In the genomic region with DNA sequence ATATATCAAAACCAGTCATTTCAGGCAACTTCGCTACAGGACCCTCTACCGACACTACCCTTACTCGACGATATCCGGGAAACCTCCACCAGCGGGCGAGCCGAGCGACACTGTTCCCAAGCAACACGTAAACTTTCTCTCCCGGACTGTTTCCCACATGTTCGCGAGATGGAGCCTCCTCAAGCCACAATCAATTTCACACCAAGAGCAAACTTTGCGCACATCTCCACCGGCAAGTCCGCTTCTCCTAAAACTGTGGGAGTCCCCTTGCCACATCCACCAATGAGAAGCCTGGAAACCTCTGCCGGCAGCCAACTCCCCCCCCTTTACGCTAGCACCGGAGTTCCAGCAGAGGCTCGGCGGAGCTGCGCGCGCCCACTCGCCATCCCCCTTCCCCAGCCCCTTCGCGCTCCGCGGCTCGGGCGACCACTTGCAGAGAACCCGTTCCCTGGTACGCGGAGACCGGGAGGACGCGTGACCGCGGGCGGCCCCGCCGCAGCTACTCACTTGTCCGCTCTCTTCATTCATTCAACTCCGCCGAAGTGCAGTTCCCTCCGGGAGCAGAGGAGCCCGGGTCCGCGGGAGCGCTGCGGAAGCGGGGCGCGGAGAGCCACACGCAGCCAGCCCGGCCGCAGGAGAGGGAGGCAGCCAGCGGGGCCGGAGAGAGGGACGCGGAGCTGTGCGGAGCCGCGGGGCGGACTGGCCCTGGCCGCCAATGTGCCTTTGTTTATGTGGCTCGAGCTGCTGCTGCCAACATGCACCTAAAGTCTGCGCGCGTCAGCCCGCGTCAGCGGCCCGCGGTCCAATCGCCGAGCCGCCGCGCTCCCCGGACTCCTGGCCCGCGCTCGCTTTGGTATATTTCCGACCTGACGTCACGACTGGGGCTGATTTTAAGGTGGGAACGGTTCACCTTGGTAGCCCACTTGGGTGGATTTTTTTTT, we compare ENCODE assay signal across 8 mouse cellular contexts. TPM values are rescaled to one million over a fixed set of nuclear protein-coding genes. Genes with fewer than 3 reads are reported as not detected.
DNase-seq lines count a peak whose midpoint lies in the region; ATAC-seq and TF ChIP-seq lines count a peak whose summit lies in the region.

No protein-coding gene starts in this region.

- TF ChIP-seq CTCF in C2C12 (IDR thresholded peaks at IDR 0.05; ENCODE audit: control insufficient read depth, insufficient read depth, insufficient read length), result no peak
- no peak for TF ChIP-seq CTCF in bone marrow, adult 2 months (IDR thresholded peaks at IDR 0.05; ENCODE audit: control insufficient read depth, insufficient read depth, low read length)

- no peaks in the 10 kb centered on the region for H3K4me1 ChIP-seq in bone marrow, adult 2 months (ENCODE audit: control insufficient read depth, insufficient read depth, low read length)
- H3K4me1 ChIP-seq in forebrain, embryonic 11.5 days (replicated peaks; ENCODE audit: control insufficient read depth, insufficient read depth, low read length), result peaks cover 17% of the 10 kb centered on the region
- peaks cover 5% of the 10 kb centered on the region; the same call in 1 of the 2 replicates for H3K4me1 ChIP-seq in heart, embryonic 16.5 days (ENCODE audit: control insufficient read depth, insufficient read depth, low read length)
- peaks cover 13% of the 10 kb centered on the region for H3K4me1 ChIP-seq in liver, embryonic 16.5 days (ENCODE audit: control insufficient read depth, low read depth, low read length)
- peaks cover 36% of the 10 kb centered on the region for H3K4me1 ChIP-seq in neural tube, embryonic 12.5 days

- peak overlapping the region; percentile 51 for H3K4me3 ChIP-seq in C2C12 (ENCODE audit: insufficient read depth, poor library complexity, severe bottlenecking)
- peak overlapping the region; percentile 52 for H3K4me3 ChIP-seq in bone marrow, adult 2 months (replicated peaks; ENCODE audit: control insufficient read depth, low read depth, low read length)
- H3K4me3 ChIP-seq in forebrain, embryonic 11.5 days (ENCODE audit: low read depth, low read length), result peak overlapping the region; percentile 75
- H3K4me3 ChIP-seq in heart, embryonic 16.5 days (ENCODE audit: low read length), result peak overlapping the region; percentile 90
- peak overlapping the region; percentile 69 for H3K4me3 ChIP-seq in liver, embryonic 16.5 days (ENCODE audit: low read depth, low read length)
- H3K4me3 ChIP-seq in neural tube, embryonic 12.5 days, result peak overlapping the region; percentile 79

- H3K79me3 ChIP-seq in C2C12 (ENCODE audit: low read depth), result peaks cover 20% of the 10 kb centered on the region

- H3K27me3 ChIP-seq in C2C12 (ENCODE audit: control insufficient read depth, insufficient read depth, insufficient read length), result no peaks in the 10 kb centered on the region
- H3K27me3 ChIP-seq in forebrain, embryonic 11.5 days (ENCODE audit: control insufficient read depth, insufficient read depth, low read length), result peaks cover 36% of the 10 kb centered on the region
- peaks cover 40% of the 10 kb centered on the region for H3K27me3 ChIP-seq in heart, embryonic 16.5 days (ENCODE audit: control insufficient read depth, insufficient read depth, low read length)
- peaks cover 65% of the 10 kb centered on the region for H3K27me3 ChIP-seq in liver, embryonic 16.5 days (ENCODE audit: control insufficient read depth, insufficient read depth, low read depth, low read length)
- peaks cover 51% of the 10 kb centered on the region for H3K27me3 ChIP-seq in neural tube, embryonic 12.5 days (replicated peaks)

- peak overlapping the region; percentile 78 for H3ac ChIP-seq in C2C12 (ENCODE audit: control insufficient read depth, insufficient read length, low read depth)

- peak; percentile 82 for ATAC-seq in forebrain, embryonic 11.5 days (replicated peaks; ENCODE audit: low FRiP score)
- peak; percentile 63 for ATAC-seq in heart, embryonic 16.5 days (replicated peaks; ENCODE audit: extremely low read depth, insufficient read depth, low FRiP score)
- peak; percentile 73 for ATAC-seq in liver, embryonic 16.5 days (ENCODE audit: low read depth)
- ATAC-seq in neural tube, embryonic 12.5 days (ENCODE audit: low FRiP score, low read depth), result peak; percentile 73

- WGBS in bone marrow, adult 2 months, result under 1% methylated on average over 88 of the region's 88 CpGs
- WGBS in forebrain, embryonic 11.5 days, result under 1% methylated on average over 86 of the region's 88 CpGs
- under 1% methylated on average over 87 of the region's 88 CpGs for WGBS in heart, embryonic 16.5 days
- under 1% methylated on average over 88 of the region's 88 CpGs for WGBS in liver, embryonic 16.5 days (ENCODE audit: insufficient replicate concordance)
- WGBS in neural tube, embryonic 12.5 days, result under 1% methylated on average over 86 of the region's 88 CpGs

- peaks cover 54% of the 10 kb centered on the region for H3K79me2 ChIP-seq in C2C12 (ENCODE audit: control insufficient read depth, insufficient read depth)

- H3K9ac ChIP-seq in forebrain, embryonic 11.5 days (ENCODE audit: low read length), result peak overlapping the region; percentile 76
- peak overlapping the region; percentile 73 for H3K9ac ChIP-seq in heart, embryonic 16.5 days (ENCODE audit: low read length)
- peak overlapping the region; percentile 8; the same call in 1 of the 2 replicates for H3K9ac ChIP-seq in liver, embryonic 16.5 days (ENCODE audit: low read depth, low read length)
- H3K9ac ChIP-seq in neural tube, embryonic 12.5 days, result peak overlapping the region; percentile 65

- no peak overlapping the region for H3K27ac ChIP-seq in bone marrow, adult 2 months (ENCODE audit: control insufficient read depth, insufficient read depth, low read depth, low read length, poor library complexity)
- H3K27ac ChIP-seq in forebrain, embryonic 11.5 days (ENCODE audit: low read depth, low read length), result no peak overlapping the region
- H3K27ac ChIP-seq in heart, embryonic 16.5 days (ENCODE audit: low read length), result peak overlapping the region; percentile 24; the same call in 1 of the 2 replicates
- H3K27ac ChIP-seq in liver, embryonic 16.5 days (ENCODE audit: low read length), result no peak overlapping the region
- no peak overlapping the region for H3K27ac ChIP-seq in neural tube, embryonic 12.5 days

- no peaks in the 10 kb centered on the region; the same call in 1 of the 2 replicates for H3K9me3 ChIP-seq in forebrain, embryonic 11.5 days (ENCODE audit: control insufficient read depth, low read length)
- no peaks in the 10 kb centered on the region; the same call in 1 of the 2 replicates for H3K9me3 ChIP-seq in heart, embryonic 16.5 days (replicated peaks; ENCODE audit: control insufficient read depth, low read length)
- H3K9me3 ChIP-seq in liver, embryonic 16.5 days (replicated peaks; ENCODE audit: control insufficient read depth, low read length), result no peaks in the 10 kb centered on the region
- H3K9me3 ChIP-seq in neural tube, embryonic 12.5 days, result no peaks in the 10 kb centered on the region

- peak overlapping the region; percentile 99 for H3K4me2 ChIP-seq in forebrain, embryonic 11.5 days (ENCODE audit: low read depth, low read length, severe bottlenecking)
- H3K4me2 ChIP-seq in heart, embryonic 16.5 days (ENCODE audit: low read depth, low read length), result peak overlapping the region; percentile 94
- H3K4me2 ChIP-seq in liver, embryonic 16.5 days (ENCODE audit: low read depth, low read length), result peak overlapping the region; percentile 78
- peak overlapping the region; percentile 90 for H3K4me2 ChIP-seq in neural tube, embryonic 12.5 days (replicated peaks)

- peak; percentile 91 for DNase-seq in forebrain, embryonic 11.5 days (ENCODE audit: low spot score)
- DNase-seq in kidney, postnatal 25 days, result peak; percentile 78 to 90
- DNase-seq in testis, postnatal 14 days (ENCODE audit: low spot score), result peak; percentile 50

- TF ChIP-seq POLR2A in bone marrow, adult 2 months (IDR thresholded peaks at IDR 0.05; ENCODE audit: borderline replicate concordance, control insufficient read depth, low read depth, low read length), result no peak

- peaks cover 4% of the 10 kb centered on the region for H3K36me3 ChIP-seq in C2C12 (ENCODE audit: control insufficient read depth, insufficient read depth)
- no peaks in the 10 kb centered on the region for H3K36me3 ChIP-seq in forebrain, embryonic 11.5 days (ENCODE audit: control insufficient read depth, insufficient read depth, low read length)
- H3K36me3 ChIP-seq in heart, embryonic 16.5 days (ENCODE audit: control insufficient read depth, insufficient read depth), result no peaks in the 10 kb centered on the region
- no peaks in the 10 kb centered on the region for H3K36me3 ChIP-seq in liver, embryonic 16.5 days (ENCODE audit: control insufficient read depth, insufficient read depth)
- no peaks in the 10 kb centered on the region for H3K36me3 ChIP-seq in neural tube, embryonic 12.5 days

TF ChIP-seq in C2C12, 6 proteins besides CTCF, POLR2A, EP300 and RAD21:
- peak; percentile 88 for TF ChIP-seq MAX (IDR thresholded peaks at IDR 0.05)
- no peak for TF ChIP-seq FOSL1 (IDR thresholded peaks at IDR 0.05; ENCODE audit: insufficient read depth, low read length, poor library complexity, severe bottlenecking)

RNA-seq across cellular contexts. Expression of gene Nr4a2, which starts 9.3 kb away (rescaled TPM):
- 8.0 TPM for polyA plus RNA-seq in C2C12 (2012; fragmentation: generic; extraction: Trizol)
- polyA plus RNA-seq in bone marrow, adult 2 months (2011; ENCODE audit: insufficient read depth, insufficient read length, low replicate concordance, missing spikeins), result 3.8 TPM in 1 of 2 replicates, not detected in the other
- polyA plus RNA-seq in forebrain, embryonic 11.5 days (2014; fragmentation: Nextera tagmentation; extraction: Ambion mirVana), result 14.9 and 15.7 TPM in 2 replicates
- 2.1 and 2.2 TPM in 2 replicates for polyA plus RNA-seq in heart, embryonic 16.5 days (2015; fragmentation: Nextera tagmentation; extraction: Ambion mirVana)
- 0.25 and 0.31 TPM in 2 replicates for polyA plus RNA-seq in liver, embryonic 16.5 days (2015; fragmentation: Nextera tagmentation; extraction: Ambion mirVana)
- polyA plus RNA-seq in neural tube, embryonic 12.5 days (2016; fragmentation: Nextera tagmentation; extraction: Ambion mirVana), result 20.7 and 21.0 TPM in 2 replicates

Comparison
In these comparisons a context has a peak if more than half of its experiments do, and no peak if none do; other contexts are left out.
1. H3K9ac ChIP-seq: peak in every context shown above with its lines; median percentile 76 in forebrain, embryonic 11.5 days; 73 in heart, embryonic 16.5 days; 65 in neural tube, embryonic 12.5 days; 8 in liver, embryonic 16.5 days.